Mouse (Mus musculus) left cerebral cortex, adult 2 months (tissue): Measurements from ENCODE around the gene Stk11. TPM values are rescaled to one million over a fixed set of nuclear protein-coding genes. Genes with fewer than 3 reads are reported as not detected.

Experiments used
- DNase-seq, 2 experiments: peaks; one replicate each; pipeline ENCODE4 v3.0.0; 2021 to 2022; ENCODE audit warnings: low spot score in 2 of 2, mixed read lengths in 1 of 2; ENCODE audit errors: extremely low spot score in 1 of 2
- H3K27ac ChIP-seq: fragments of 200-600 bp; 2 replicates; pipeline ENCODE4 v1.8.1; 2022
- H3K4me3 ChIP-seq: fragments of 200-600 bp; 2 replicates; pipeline ENCODE4 v1.8.1; 2022
- CTCF ChIP-seq: fragments of 200-600 bp; IDR thresholded peaks from 2 replicates; pipeline ENCODE4 v1.8.1; 2022; ENCODE audit warnings: antibody characterized with exemption, mild to moderate bottlenecking, moderate library complexity
- intact Hi-C: fragments of 180-260 bp; cut with DNase I; formaldehyde crosslinking; loops from one replicate; pipeline ENCODE4 v1.15.1; 2025
- total RNA-seq, 2 experiments: library from RNA; stranded (reverse); gene quantifications; 2 replicates each; pipeline ENCODE4 v1.2.3; 2021

Gene Stk11
- total RNA-seq, 2 experiments from 2014 or later, result 102 to 106 TPM

- TF ChIP-seq CTCF, result no peak
- intact Hi-C loops, result no loop called here
- DNase-seq, result peak; percentile 89 to 94
- Histone ChIP-seq H3K27ac (peak overlapping the region; percentile 96), H3K4me3 (peak overlapping the region; percentile 68)
These were observed 26.4 kb downstream of the Stk11 start for GRCm38 (mm10) chr10:80141786-80142529.

DNA sequence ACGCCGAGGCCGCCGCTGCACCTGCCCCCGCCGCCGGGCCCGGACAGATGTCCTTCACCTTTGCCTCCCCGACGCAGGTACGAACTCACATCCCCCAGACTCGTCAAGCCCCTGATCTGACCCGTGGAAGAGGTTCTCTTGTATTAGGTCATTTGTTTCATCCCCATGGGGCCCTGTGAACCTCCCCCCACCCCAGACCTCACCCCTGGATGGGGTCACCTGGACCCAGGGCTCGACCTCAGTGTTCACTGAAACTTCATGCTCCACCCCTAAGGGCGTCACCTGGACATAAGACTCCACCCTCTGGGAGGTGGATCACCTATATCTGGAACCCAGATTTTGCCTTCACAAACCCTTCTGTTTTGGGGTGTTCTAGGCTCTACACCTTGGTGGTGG, 26.9 kb downstream of the Stk11 start:
- Histone ChIP-seq H3K27ac (peak overlapping the region; percentile 96), H3K4me3 (peak overlapping the region; percentile 68)
- DNase-seq, result no peak
- intact Hi-C loops, result no loop called here
- TF ChIP-seq CTCF, result no peak

- DNase-seq, result no peak
- H3K27ac ChIP-seq, result no peak overlapping the region
- intact Hi-C loops, result no loop called here
- no peak for TF ChIP-seq CTCF
- peak overlapping the region; percentile 68 for H3K4me3 ChIP-seq
These were observed 28.1 kb downstream of the Stk11 start for GRCm38 (mm10) chr10:80143664-80144063.

DNA sequence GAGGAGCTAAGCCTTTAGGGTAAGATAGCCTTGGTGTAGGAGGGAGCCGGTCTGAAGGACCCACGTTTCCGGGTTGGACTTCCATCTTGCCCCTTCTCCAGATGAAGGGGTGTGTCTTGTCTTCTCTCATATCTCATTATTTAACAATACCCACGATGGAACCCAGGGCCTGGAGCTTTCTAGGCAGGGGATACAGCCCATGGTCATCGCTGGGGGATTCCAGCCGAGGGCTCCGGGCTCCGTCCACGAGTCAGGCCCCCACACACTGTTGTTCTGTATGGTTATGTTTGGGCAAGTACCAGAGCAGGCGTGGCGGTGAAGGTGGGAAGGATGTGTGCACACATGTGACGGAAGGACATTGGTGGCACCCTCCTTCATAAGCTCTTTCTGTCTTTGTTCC, 28.6 kb downstream of the Stk11 start:
- DNase-seq, result no peak
- intact Hi-C loops, result no loop called here
- TF ChIP-seq CTCF, result no peak
- Histone ChIP-seq H3K4me3 (peak overlapping the region; percentile 68; the same call in 1 of the 2 replicates), H3K27ac (no peak overlapping the region)

DNA sequence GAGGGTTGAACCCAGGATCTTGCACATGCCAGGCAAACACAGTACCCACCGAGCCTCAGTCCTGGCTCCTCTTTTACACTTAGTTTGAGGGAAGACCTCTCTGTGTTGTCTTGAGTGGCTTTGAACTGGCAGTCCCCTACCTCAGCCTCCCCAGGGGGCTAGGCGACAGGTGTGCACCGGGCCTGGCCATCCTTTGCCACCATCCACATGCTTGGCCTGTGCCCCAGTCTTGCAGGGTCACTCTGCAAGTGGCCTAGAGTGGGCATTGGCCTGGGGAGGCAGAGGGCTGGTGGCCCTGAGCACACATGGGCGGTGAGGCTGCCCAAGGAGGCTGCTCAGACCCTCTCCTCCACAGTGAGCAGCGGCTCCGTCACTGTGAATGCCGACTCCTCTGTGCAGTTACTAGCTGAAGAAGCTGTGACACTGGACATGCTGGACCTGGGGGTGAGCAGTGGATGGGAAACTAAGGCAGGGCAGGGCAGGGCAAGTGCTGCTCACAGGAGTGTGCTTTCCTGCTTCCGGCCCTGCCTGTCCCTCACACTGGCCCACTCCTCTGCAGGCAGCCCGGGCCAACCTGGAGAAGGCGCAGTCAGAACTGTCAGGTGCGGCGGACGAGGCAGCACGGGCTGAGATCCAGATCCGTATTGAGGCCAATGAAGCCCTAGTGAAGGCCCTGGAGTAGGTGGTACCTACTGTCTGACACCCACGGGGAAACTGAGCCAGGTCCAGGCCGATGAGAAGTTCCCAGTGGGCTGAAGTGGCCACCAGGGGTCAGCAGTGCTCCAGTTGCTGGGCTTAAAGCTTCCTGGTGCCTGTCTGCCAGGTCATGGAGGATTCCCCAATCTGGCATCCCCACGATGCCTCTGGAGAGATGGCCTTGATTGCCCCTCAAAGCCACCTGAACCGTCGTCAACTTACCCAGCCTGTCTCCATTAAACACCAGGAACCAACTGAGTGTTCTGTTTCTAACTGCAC, 29.5 kb downstream of the Stk11 start:
- H3K27ac ChIP-seq, result peak overlapping the region; percentile 76

GRCm38 (mm10) chr10:80145896-80146295, 30.3 kb downstream of the Stk11 start:
- peak in 1 of 2 experiments; percentile 36 for DNase-seq
- TF ChIP-seq CTCF, result no peak
- peak overlapping the region; percentile 76 for H3K27ac ChIP-seq
- H3K4me3 ChIP-seq, result no peak overlapping the region
- intact Hi-C loops, result no loop called here

More for the DNA sequence above, 29.5 kb downstream of the Stk11 start:
- intact Hi-C loops, result no loop called here
- peak in 1 of 2 experiments; percentile 74 for DNase-seq
- H3K4me3 ChIP-seq, result peak overlapping the region; percentile 14; the same call in 1 of the 2 replicates
- peak; percentile 84 for TF ChIP-seq CTCF

DNA sequence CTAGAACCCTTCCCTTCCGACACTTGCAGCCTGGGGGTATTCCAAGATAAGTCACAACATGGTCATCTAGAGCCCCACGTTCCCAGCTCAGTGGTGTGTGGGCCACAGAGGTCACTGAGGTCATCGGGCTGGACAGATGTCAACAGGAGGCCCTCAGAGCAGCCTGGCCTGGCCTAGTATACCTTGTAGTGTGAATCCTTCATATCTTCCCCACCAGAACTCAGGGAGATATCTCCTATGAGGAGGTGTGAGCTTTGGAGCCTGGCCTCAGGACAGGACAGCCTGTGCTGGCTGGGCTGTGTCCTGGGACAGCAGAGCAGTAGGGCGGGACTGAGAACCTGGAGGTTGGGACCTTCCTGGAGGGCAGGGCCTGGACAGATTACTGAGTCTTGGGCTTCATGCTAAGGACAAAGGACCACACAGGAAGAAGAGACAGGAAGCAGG, 31.0 kb downstream of the Stk11 start:
- Histone ChIP-seq H3K4me3 (no peak overlapping the region), H3K27ac (peak overlapping the region; percentile 76; the same call in 1 of the 2 replicates)
- no peak for TF ChIP-seq CTCF
- DNase-seq, result no peak
- intact Hi-C loops, result no loop called here

- intact Hi-C loops, result no loop called here
- peak overlapping the region; percentile 95 for H3K4me3 ChIP-seq
These were observed 31.6 kb downstream of the Stk11 start for GRCm38 (mm10) chr10:80147146-80147718.

DNA sequence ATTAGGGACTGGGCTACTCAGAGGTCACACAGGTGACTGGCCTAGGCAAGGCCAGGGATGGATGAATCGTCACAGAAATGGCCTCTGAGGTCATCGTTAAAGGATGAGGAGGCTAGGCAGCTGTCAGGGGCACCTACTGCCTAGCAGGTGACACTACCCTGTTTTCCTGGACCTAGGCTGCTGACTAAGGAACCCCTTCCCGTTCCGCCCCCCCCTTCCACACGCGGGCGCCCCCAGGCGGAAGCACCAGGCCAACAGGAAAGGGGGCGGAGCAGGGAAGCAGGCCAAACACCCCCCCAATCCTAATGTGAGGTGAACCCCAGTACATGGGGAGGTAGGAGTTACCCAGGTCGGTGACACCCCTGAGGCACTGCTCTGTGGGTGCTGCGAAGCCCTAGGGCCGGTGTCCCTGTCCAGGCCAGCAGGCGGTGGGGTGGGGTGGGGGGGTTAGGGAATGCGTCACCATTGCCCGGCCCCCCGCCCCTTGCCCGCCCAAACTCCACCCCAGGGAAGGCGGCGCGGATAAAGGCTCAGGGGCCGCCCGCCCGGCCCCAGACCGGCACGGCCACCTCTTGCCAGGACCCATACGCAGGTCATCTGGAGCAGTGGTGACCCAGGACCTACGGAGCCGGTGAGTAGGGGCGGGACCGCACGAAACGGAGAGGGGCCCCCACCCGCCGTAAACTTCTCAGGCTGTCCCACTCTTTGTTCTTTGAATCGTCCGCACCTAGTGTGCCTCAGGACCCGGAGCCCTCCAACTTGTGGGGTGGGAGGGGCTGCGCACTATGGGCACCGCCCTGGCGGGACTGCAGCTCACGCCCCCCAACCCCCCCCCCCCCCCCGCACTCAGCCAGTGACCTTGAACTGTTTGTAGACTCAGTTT, 32.4 kb downstream of the Stk11 start, which contains the start of gene Midn:
Gene Midn, plus strand, starts transcription at position 554 of the 883 bp plus-strand sequence.
- DNase-seq, result peak; percentile 75 to 77
- peak; percentile 57 for TF ChIP-seq CTCF
- intact Hi-C loops, result no loop called here
- peak within 1 kb of the TSS; percentile 95 for H3K4me3 ChIP-seq
- peak within 1 kb of the TSS; percentile 100 for H3K27ac ChIP-seq

More at GRCm38 (mm10) chr10:80147146-80147718, 31.6 kb downstream of the Stk11 start:
- no peak for TF ChIP-seq CTCF
- H3K27ac ChIP-seq, result peak overlapping the region; percentile 100
- DNase-seq, result peak in 1 of 2 experiments; percentile 24

DNA sequence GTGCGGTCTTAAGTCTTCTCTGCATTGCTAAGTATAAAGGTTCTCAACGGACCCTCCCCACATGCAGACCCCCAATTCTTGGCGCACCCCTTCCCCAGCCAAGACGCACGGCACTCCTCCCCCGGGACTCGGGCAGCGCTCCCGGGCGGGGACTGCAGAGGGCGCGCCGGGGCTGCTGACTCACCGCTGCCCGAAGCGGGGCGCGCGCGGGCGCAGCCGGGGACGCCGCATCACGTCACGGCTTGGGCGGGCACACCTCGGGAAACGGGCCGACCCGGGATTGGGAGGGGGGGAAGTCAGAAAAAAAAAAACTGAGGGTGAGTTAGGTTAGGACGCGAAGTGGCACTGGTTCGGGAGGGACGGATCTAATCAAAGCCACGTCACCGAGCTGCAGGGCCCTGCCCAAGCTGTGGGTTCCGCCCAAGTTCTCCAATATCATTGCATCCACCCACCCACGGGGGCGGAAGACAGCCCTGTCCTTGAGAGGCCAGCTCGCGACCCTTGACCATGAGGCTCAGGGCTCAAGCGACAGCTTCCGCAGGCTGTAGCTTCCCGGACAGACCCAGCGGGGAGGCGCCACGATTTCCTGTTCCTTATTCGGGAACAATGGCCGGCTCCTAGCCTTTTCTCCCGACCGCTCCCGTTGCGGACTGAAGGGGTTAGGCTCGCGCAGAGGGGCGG, 33.1 kb downstream of the Stk11 start:
- TF ChIP-seq CTCF, result peak; percentile 73
- Histone ChIP-seq H3K4me3 (peak overlapping the region; percentile 95), H3K27ac (peak overlapping the region; percentile 100)
- intact Hi-C loops, result loop anchor here (1.0 kb wide), 1 partner anchor 17 kb away; the partner anchor contains the start of gene Cirbp
- peak; percentile 95 to 96 for DNase-seq
